Mouse (Mus musculus) midbrain, embryonic 12.5 days (tissue): ENCODE measurements at regions not wholly inside any gene's neighbourhood (a gene's known extent, or its start where the extent isn't known, plus 50 kb on each side); places are given as distances from the start of the nearest gene placed in this dataset.

ENCODE experiments used
- ATAC-seq: fragments of 200-750 bp; cut with Nextera tagmentation; 2 replicates; pipeline ENCODE4 v1.8.0; 2017; ENCODE audit warnings: low read depth, moderate TSS enrichment, moderate library complexity; ENCODE audit not compliant: low FRiP score
- H3K27ac ChIP-seq: fragments of 300-500 bp; sonication (generic); replicated peaks from 2 replicates; pipeline ENCODE4 v1.5.1; 2016; ENCODE audit warnings: mild to moderate bottlenecking
- H3K27me3 ChIP-seq: fragments of 300-500 bp; sonication (generic); 2 replicates; pipeline ENCODE4 v1.6.1; 2016; ENCODE audit warnings: mild to moderate bottlenecking
- H3K36me3 ChIP-seq: fragments of 300-500 bp; sonication (generic); 2 replicates; pipeline ENCODE4 v1.6.1; 2016
- H3K4me1 ChIP-seq: fragments of 300-500 bp; sonication (generic); 2 replicates; pipeline ENCODE4 v1.6.1; 2016
- H3K4me2 ChIP-seq: fragments of 300-500 bp; sonication (generic); replicated peaks from 2 replicates; pipeline ENCODE4 v1.6.1; 2016; ENCODE audit warnings: mild to moderate bottlenecking, moderate library complexity
- H3K4me3 ChIP-seq: fragments of 300-500 bp; sonication (generic); 2 replicates; pipeline ENCODE4 v1.5.1; 2016; ENCODE audit warnings: mild to moderate bottlenecking
- H3K9ac ChIP-seq: fragments of 300-500 bp; sonication (generic); replicated peaks from 2 replicates; pipeline ENCODE4 v1.6.1; 2016; ENCODE audit warnings: mild to moderate bottlenecking, moderate library complexity
- H3K9me3 ChIP-seq: fragments of 300-500 bp; sonication (generic); 2 replicates; pipeline ENCODE4 v1.6.1; 2016; ENCODE audit warnings: mild to moderate bottlenecking
- WGBS: fragments of 180-500 bp; shearing (Covaris S2); methylation state at CpG from one replicate; pipeline ENCODE4 v1.1.7; 2016; 5-methylcytosine and 5-hydroxymethylcytosine counted together

DNA sequence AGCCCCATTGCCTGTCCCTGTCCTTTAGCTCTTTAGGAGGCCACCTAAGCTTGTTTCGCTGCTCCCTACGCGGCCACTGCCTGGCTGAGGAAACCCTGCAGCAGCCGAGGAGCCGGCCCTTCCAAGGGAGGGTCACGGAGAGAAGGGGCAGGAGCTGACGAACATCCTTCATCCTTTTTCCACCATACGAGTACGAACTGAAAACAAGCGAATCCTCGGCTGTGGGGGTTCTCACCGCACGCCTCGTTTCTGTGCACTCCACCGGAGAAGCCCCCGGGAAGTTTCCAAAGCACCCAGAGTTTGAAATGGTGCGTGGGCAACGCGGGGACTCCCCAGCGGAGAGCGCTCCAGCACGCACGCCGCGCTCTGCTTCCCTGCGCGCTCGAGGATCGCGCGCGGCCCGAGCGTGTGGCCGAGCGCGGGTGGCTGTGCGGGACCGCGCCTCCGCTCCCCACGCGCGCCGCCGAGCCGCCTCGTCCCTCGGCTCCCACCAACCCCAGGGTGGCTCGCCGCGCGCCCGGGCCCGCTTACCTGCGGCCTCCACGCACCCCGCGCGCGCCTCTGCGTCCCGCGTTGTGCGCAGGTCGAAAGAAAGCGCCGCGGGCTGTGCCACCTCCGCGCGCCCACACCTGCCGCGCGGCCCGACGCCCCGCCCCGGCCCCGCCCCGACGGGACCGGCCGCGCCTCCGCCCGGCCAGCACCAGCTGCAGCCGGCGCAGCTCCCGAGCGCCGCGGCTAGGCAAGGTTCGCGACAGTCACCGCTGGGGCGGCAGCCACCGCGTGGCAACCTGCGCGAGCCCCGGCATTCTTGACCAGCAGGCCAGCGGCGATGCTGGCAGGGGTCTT, 58.1 kb upstream of the Ifne start:
- peak; percentile 95 for ATAC-seq
- no peak overlapping the region for H3K27ac ChIP-seq

DNA sequence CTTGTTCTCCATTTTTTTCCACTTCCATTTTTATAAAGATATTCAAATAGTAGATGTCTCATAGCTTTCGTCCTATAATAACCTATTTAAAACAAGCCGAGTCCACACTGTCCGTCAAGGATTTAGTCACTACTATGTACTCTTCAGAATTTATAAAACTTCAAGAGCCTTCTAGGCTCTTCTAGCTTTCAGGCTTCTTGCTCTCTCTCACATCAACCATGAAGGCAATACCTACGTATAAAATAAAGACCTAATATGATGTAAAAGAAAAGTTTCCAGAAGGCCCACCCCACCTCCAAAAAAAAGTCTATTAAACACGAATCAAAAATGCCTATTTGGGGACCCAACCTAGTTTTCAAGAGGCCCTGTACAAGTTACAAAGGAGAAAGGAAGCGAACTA, 57.0 kb upstream of the Ifne start:
- H3K27me3 ChIP-seq = peaks cover 37% of the 10 kb centered on the region
- H3K9ac ChIP-seq = no peak overlapping the region
- ATAC-seq = no peak
- H3K9me3 ChIP-seq = no peaks in the 10 kb centered on the region
- 0 out of 2 replicates have a peak, but pooled peaks cover 4% of the 10 kb centered on the region for H3K4me1 ChIP-seq
- no peak overlapping the region for H3K4me3 ChIP-seq
- no peak overlapping the region for H3K4me2 ChIP-seq
- no peak overlapping the region for H3K27ac ChIP-seq
- no peaks in the 10 kb centered on the region for H3K36me3 ChIP-seq
- 72% methylated on average over 6 of the region's 6 CpGs for WGBS

More for the DNA sequence above, 58.1 kb upstream of the Ifne start:
- H3K27me3 ChIP-seq = peaks cover 37% of the 10 kb centered on the region
- under 1% methylated on average over 91 of the region's 104 CpGs for WGBS
- peak overlapping the region; percentile 81 for H3K4me3 ChIP-seq
- H3K36me3 ChIP-seq = no peaks in the 10 kb centered on the region
- H3K4me2 ChIP-seq = peak overlapping the region; percentile 98
- H3K9me3 ChIP-seq = no peaks in the 10 kb centered on the region
- H3K9ac ChIP-seq = peak overlapping the region; percentile 60
- H3K4me1 ChIP-seq = 0 out of 2 replicates have a peak, but pooled peaks cover 4% of the 10 kb centered on the region

DNA sequence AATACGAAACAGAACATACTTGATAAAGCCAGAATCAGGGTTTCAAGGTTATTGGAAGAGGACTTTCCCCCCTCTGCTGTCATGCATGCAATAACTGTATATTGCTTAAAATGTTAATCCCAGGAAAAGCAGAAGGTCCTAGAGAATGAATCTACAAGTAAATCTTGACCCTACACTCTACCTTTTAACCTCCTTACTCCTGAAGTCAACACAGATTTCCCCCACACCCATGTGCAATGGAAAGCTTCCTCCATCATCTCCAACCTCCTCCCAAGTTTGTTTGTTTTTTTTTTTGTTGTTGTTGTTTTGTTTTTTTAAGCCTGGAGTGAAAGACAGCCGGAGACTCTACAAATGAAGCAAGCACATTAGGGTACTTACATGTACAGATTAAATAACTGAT, 55.9 kb upstream of the Ifne start:
- 0 out of 2 replicates have a peak, but pooled peaks cover 4% of the 10 kb centered on the region for H3K4me1 ChIP-seq
- H3K27ac ChIP-seq = no peak overlapping the region
- H3K36me3 ChIP-seq = no peaks in the 10 kb centered on the region
- no peak overlapping the region for H3K4me2 ChIP-seq
- H3K9ac ChIP-seq = no peak overlapping the region
- no peak overlapping the region for H3K4me3 ChIP-seq
- no peaks in the 10 kb centered on the region for H3K9me3 ChIP-seq
- WGBS = 85% methylated on average over 2 of the region's 2 CpGs
- no peak for ATAC-seq
- peaks cover 37% of the 10 kb centered on the region for H3K27me3 ChIP-seq

DNA sequence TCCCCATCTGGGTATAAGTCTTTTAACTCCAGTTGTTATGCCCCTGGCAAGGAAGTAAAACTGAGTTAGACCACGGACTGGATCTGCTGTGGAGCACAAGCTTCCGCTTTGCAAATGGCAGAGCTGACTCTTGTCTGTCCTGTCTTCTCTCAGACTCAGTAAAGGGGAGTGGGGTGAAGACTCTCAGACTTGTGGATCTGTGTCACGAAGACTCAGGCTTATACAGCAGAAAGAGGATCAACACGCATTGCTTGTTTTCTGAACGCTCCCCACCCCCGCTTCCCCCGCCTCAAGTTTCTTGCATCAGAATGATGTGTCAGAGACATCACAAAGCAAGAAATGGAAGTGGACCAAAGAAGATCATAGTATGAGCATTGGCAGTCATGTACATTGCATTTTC, 55.3 kb upstream of the Ifne start:
- no peak overlapping the region for H3K27ac ChIP-seq
- WGBS = 61% methylated on average over 7 of the region's 7 CpGs
- 0 out of 2 replicates have a peak, but pooled peaks cover 4% of the 10 kb centered on the region for H3K4me1 ChIP-seq
- no peak overlapping the region for H3K9ac ChIP-seq
- H3K27me3 ChIP-seq = peaks cover 37% of the 10 kb centered on the region
- no peaks in the 10 kb centered on the region for H3K36me3 ChIP-seq
- no peak for ATAC-seq
- H3K4me3 ChIP-seq = no peak overlapping the region
- no peak overlapping the region for H3K4me2 ChIP-seq
- no peaks in the 10 kb centered on the region for H3K9me3 ChIP-seq

DNA sequence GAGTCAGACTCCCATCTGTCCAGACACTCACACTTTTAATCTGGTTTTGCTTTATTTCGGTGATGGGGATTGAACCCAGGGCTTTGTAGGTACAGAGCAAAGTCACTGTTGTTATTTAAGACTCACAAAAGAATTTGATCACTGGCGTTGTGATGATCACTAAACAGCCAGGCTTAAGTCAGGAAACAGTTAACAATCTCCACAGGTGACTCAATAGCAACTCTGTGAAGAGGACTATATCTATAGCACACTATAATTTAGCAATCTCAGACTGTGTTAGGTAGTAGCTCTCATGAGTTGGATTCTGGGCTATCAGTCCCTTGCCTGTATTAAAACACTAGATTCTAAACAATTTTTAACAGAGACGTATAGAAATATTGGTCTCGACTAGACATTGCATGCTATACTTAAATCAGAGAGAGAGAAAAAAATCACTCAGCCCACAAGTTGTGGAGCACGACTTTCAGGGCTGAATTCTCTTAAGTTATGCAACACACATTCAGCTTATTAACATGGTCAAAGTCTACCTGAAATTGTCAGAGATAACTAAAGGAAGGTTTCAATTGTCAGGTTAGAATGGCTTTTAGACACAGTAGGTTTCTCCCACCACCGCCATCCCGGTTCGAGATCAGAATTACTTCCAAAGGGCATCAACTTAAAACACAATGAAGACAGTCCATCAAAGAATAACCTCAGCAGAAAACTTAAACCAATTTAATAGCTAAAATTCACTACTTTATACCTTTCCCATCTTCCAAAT, 54.4 kb upstream of the Ifne start:
- no peaks in the 10 kb centered on the region for H3K9me3 ChIP-seq
- H3K27ac ChIP-seq = no peak overlapping the region
- WGBS = 82% methylated on average over 8 of the region's 8 CpGs
- no peak overlapping the region for H3K4me3 ChIP-seq
- H3K36me3 ChIP-seq = no peaks in the 10 kb centered on the region
- H3K9ac ChIP-seq = no peak overlapping the region
- 0 out of 2 replicates have a peak, but pooled peaks cover 4% of the 10 kb centered on the region for H3K4me1 ChIP-seq
- H3K4me2 ChIP-seq = no peak overlapping the region
- H3K27me3 ChIP-seq = peaks cover 37% of the 10 kb centered on the region
- no peak for ATAC-seq

DNA sequence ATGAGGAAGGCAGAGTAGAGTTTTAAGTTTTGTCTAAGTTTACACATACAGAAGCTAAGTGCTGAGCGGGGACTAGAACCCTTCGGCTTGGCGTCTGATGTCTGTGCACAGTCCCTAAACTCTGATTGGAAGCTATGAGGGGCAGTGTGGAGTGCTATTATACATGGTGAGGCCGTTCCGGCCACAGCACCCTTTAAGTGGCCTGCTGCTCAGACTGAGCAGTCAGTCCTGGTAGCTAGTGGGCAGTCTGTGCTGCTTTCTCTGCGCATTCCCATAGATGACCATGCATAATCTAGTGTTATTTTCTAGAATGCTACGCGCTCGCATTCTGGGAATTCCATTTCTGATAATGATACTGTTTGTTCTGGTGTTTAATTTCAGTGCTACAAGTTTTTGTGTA, 51.2 kb upstream of the Ifne start:
- Histone ChIP-seq H3K9ac (no peak overlapping the region), H3K36me3 (no peaks in the 10 kb centered on the region), H3K9me3 (no peaks in the 10 kb centered on the region), H3K27me3 (peaks cover 17% of the 10 kb centered on the region), H3K4me2 (no peak overlapping the region), H3K4me3 (no peak overlapping the region), H3K4me1 (no peaks in the 10 kb centered on the region), H3K27ac (no peak overlapping the region)
- no peak for ATAC-seq
- 83% methylated on average over 9 of the region's 9 CpGs for WGBS
